Mouse (Mus musculus) C2C12 (cell line): ENCODE results near the gene Itfg2.

Experiments
- CEBPB ChIP-seq: IDR thresholded peaks from one replicate; pipeline ENCODE4 v1.6.1; 2011; ENCODE audit warnings: low read depth, mild to moderate bottlenecking, control low read depth, moderate library complexity
- CTCF ChIP-seq: IDR thresholded peaks from one replicate; pipeline ENCODE4 v1.5.1; 2011; ENCODE audit not compliant: control insufficient read depth, insufficient read depth, insufficient read length
- FOSL1 ChIP-seq: IDR thresholded peaks from one replicate; pipeline ENCODE4 v1.8.0; 2011; ENCODE audit warnings: mild to moderate bottlenecking, low read length; ENCODE audit not compliant: poor library complexity, insufficient read depth, severe bottlenecking
- MAX ChIP-seq: IDR thresholded peaks from one replicate; pipeline ENCODE4 v1.6.1; 2011; ENCODE audit warnings: mild to moderate bottlenecking, control low read depth
- MYOD1 ChIP-seq: IDR thresholded peaks from one replicate; pipeline ENCODE4 v1.6.1; 2011; ENCODE audit warnings: low read depth; ENCODE audit not compliant: control insufficient read depth, insufficient read length
- MYOG ChIP-seq: IDR thresholded peaks from one replicate; pipeline ENCODE4 v1.6.1; 2011; ENCODE audit not compliant: control insufficient read depth, insufficient read length; ENCODE audit errors: extremely low read depth
- USF1 ChIP-seq: IDR thresholded peaks from one replicate; pipeline ENCODE4 v1.6.1; 2011; ENCODE audit warnings: low read depth, mild to moderate bottlenecking, control low read depth, moderate library complexity

DNA sequence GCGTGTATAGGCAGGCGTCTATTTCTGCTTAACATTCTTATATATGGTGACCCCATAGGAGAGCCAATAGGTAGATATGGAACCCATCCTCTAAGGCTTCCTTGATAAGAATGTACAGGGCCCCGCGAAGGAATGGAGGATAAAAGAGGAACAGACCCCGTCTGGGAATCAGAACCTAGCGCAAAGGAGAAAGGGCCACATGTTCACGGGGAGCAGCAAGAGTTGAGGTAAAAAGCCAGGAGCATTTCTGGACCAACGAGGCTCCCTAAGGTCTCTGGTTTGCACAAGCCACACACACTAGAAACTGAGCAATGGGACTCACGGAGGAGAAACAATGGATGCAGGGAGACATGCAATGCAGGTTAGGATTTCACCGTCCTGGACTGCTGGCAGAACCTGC lies 12.6 kb upstream of the Itfg2 start:
- TF ChIP-seq CTCF (no peak), CEBPB (no peak), FOSL1 (no peak), MYOD1 (no peak), USF1 (no peak), MYOG (no peak), MAX (no peak)
